Mouse (Mus musculus) gastrocnemius, adult 8-10 months (tissue): ENCODE data around the gene Car12. TPM values are rescaled to one million over a fixed set of nuclear protein-coding genes. Genes with fewer than 3 reads are reported as not detected.
"Not testable (repeated sequence)": the region's sequence is repeated elsewhere in the genome, so short reads cannot be mapped to it uniquely, and the experiment has no call there.

Experiments
- DNase-seq, 2 experiments: peaks; one replicate each; pipeline ENCODE4 v3.0.0; 2022; ENCODE audit warnings: low spot score in 2 of 2
- total RNA-seq, 4 experiments: library from RNA; stranded (reverse); gene quantifications; 2 replicates each; pipeline ENCODE4 v1.2.4; 2022

Gene Car12
- total RNA-seq, 4 experiments from 2014 or later = 0.10 to 0.31 TPM; not detected in 2

DNA sequence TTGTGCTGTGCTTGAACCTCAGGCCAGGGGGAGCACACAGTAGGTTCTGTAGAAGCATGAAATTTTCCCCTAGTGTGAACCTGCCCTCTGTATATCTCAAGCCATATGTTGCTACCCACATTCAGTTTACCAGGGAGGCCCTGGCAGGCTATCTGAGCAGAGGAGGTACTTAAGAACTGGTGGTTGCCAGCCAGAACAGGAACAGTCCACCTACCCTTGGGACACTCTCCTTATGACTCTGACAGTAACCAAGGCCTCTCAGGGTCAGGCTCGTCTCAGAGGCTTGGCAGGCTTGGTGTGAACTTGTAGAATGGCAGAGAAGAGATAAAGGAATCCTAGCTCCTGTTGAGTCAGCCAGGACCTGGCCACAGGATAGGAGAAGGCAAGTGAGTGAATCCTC lies 47.5 kb downstream of the Car12 start:
- no peak for DNase-seq

DNA sequence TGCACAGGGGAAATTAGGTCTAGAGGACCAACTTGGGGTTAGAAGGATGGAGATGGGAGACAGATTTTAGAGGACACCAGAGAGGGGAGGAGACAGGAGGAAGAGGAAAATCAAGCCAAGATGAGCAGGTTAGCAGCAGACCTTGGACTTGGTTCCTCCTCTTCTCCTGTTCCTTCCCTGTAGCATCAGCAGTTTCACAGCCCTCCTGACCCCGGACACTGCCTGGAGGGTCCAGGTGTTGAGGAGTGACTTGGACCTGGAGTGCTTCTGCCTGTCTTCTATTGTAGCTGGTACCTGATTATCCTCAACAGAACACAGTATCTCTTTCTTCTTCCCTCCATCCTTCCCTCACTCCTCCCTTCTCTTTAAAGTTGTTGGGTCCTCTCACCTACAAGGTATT lies 55.2 kb downstream of the Car12 start:
- no peak for DNase-seq

DNA sequence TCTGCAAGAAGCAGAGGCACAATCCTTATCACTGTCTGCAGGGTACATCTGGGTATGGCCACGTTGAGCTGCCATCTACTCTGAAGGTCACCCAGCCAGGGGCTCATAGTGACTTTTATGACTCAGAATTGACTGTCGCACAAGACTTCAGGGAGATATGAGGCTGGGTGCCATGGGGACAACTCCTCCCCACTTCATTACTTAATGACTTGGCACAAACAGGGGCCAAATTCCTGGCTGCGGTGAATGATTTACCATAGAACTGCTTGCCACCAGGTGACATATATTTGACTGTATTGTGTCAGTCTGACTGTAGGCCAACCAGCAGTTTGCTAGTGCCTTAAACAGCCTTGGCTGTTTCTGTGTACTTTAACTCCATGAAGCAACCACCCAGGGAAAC lies 55.8 kb downstream of the Car12 start:
- no peak for DNase-seq

DNA sequence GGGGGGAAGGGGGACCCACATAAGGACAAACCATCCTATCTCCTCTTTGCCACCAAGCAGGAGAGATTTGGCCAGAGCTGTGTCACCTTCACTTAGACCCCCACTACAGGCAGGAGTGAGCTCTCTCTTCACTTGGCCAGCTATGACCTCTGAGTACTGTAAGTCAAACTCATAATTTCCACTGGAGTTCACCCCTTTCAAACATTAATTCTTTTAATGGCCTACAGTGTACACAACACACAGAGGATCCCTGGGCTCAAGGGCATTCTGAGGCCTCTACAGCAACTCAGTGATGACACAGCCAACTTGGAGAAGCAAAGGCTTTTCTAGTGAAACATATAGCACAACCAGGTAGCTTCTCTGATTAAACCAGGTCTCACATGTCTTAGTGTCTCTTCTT lies 57.2 kb downstream of the Car12 start:
- no peak for DNase-seq

DNA sequence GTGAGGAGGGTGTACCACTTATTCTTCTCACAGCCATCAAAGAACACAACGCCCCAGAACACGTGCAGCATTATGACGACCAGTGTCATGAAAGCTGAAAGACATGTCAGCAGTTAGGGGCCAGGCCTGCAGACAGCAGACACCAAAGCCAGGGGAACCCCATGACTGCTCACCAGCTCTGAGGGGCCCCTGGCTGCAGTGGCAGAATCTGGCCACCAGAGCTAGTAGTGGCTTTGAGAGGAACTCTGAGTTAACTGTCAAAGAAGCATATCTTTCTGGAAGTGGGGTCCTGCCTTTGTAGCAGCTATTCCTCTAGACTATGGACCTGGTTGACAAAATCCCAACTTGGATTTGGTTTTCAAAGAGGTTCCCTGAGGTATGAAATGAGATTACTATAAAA lies 71.1 kb downstream of the Car12 start:
- not testable (repeated sequence) for DNase-seq

DNA sequence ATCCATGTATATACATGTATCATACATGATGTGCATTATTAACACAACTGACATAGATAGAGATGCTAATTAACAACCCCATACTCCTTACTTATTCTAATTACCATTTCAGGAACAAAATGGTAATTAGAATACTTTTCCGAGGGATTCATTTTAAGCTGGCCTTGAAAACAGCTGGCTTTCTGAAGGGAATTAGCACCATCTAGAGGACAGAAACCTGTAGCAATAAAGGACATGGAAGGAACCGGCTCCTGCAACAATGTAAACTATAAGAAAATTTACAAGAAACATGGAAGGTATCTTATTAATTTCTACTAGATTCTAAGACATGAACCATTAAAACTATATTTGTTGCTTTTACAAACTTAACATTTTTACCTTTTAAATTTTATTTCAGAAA lies 74.3 kb downstream of the Car12 start:
- DNase-seq = no peak

DNA sequence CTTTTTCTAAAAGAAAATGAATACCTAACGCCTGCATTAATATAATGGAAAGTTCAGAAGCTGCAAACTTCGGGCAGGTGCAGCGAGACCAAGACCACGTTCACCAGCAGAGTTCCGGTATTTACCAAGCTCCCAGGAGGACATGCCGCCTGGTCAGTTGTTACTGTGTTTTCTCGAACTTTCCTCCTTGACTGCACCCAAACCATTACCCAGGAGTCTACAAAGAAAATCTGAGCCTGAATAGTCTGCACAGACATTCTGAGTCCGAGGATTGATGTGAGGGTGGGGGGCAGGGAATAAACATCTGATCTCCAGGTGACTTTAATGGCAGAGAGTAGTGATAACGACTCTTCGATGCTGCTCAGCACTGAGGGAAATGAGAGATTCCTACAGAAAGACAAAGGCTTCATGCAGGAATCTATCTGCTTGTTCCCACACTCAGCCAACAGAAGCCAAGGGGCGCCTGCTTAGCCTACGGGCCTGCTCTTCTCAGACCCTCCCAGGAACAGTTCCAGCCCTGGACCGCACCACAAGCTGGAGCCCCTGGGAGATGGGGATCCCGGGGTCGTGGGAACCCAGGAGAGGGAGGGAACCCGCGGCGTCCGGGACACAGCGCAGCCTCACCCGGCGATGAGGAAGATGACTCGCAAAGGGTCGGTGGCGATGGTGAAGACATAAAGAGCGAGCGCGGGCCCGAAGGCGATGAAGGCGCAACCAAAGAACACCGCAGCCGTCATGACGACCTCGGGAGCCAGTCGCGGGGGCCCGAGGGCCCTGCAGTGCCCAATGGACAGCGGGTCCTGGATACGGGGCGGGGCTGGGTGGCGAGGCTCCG lies 81.4 kb downstream of the Car12 start:
- DNase-seq = no peak

DNA sequence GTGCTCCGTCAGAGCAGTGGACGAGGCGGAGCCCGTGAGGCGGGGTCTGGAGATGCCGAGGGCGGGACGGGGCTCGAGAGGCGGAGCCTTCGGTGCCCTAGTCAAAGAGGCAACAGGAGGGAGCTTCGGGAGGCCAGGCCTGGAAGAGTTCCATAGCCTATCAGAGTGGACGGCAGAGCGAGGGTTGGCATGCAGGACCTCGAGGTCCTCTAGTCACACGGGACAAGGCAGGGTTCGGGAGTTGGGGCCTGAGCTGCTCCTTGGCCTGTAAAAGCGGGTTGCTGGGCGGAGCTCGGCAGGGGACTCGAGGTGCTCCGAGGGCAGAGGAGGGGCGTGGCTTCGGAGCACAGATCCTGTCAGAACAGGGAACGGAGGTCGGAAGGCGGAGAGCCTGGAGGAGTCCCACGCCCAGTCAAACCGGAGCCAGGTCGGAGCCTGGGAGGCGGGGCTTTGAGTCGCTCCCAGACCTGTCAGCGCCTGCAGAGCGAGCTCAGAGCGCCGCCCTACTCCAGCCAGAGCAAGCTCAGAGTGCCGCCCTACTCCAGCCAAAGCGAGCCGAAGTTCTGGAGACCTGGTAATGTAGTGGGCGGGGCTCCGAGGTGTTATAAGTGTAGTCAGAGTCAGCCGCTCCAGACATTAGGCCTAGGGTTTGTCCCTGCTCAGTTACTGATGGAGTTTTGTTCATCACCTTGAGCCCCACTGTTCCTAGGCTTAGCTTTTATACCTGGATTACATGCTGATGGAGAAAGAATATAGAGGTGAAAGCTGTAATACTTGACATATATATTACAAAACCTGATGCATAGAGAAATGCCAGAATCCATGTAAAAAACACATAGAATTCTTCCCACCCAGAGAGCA lies 82.2 kb downstream of the Car12 start, which contains the start of gene Aph1b:
Gene Aph1b, minus strand, starts transcription at position 27 of the 861 bp plus-strand sequence.
- peak; percentile 96 to 97 for DNase-seq

DNA sequence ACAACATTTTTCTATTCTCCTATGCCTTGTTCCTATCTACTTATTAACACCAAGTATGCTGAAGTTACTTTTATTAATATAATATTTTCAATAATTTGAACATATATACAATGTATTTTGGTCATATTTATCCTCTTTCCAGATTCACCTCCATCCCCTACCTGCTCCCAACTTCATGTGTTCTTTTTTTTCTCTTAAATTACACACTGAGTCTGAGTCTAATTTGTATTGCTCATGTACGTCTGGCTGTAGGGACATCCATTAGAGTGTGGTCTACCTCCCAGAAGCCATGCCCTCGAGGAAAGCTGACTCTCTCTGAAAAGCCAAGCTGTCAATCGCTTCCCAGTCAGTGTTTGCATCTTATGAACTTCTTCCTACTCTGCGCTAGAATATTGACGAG lies 83.3 kb downstream of the Car12 start, which contains the start of gene Gm10647:
Gene Gm10647, plus strand, starts transcription at position 301 of the 400 bp plus-strand sequence.
- no peak for DNase-seq

DNA sequence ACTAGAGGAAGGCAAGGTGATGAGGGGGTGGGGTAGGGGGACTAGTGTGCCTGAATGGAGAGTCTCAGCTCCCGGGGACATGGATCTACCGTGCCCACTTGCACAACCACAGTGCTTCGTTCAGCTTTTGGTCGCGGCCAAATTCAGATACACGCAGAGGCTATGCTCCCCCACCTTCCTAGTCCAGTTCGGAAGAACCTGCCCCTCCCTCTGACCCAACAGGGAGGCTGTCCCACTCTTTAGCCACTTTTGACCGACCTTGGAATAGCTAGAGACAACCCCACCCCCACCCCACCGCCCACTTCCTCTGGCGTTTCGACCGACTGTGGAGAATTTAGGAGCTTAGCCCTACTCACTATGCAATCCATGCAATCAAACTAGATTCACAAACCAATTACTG lies 88.5 kb downstream of the Car12 start:
- no peak for DNase-seq

DNA sequence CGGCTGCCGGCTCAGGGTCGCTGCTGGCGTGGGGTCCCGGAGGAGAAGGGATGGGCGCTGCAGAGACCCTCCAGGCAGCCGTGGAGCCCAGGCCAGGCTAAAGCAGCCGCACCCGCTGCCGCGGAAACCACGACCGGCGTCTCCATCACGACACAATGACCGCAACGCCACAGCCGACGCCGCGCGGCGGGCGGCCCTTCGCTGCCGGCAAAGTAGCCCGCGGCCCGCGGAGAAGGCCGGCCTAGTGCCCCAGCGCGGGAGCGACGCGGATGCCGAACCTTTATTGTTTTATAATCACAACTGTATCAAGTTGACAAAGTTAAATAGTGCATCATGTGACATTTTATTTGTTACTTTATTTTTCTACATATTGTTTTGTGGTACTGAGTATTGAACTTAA lies 92.5 kb downstream of the Car12 start:
- DNase-seq = not testable (repeated sequence)

DNA sequence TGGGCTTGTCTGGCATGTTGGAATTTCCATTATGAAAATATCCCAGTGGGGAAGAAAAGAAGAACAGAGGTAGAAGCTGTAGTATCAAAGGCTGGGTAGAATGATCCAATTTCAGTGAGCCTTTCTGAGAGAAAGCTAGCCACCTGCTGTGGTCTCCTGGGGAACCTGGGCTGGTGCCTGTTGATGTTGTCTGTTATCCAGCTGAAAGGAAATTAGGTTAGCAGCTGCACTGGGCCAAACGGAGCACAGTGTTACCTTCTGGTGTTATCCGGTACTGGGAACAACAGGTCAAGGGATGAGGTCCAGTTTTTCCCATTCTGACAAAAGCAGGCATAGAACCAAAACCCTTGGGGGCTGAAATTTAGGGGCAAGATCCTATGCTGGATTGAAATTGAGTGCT lies 99.9 kb downstream of the Car12 start:
- no peak for DNase-seq

Other genes starting within 250 kb of the Car12 start
- gene Fbxl22, start 199.1 kb upstream of the Car12 start, total RNA-seq = 1 to 10 TPM; 1.7 to 2.6 (median 2.5) TPM
- gene Usp3, start 120.5 kb upstream of the Car12 start, total RNA-seq = 10 to 100 TPM; 11.4 to 20.8 (median 13.5) TPM
- 1 to 10 TPM; 1.3 to 4.6 (median 2.2) TPM for gene Aph1b, start 81.8 kb downstream of the Car12 start, total RNA-seq
- gene Gm10647, start 83.4 kb downstream of the Car12 start, total RNA-seq = under 1 TPM in 1 of 4 experiments, not detected in 3; 0.13 TPM
- gene Aph1c, start 121.0 kb downstream of the Car12 start, total RNA-seq = 1 to 10 TPM in 2 of 4 experiments, under 1 TPM in 2; 0.34 to 1.9 (median 1.3) TPM
- 1 to 10 TPM; 5.1 to 6.4 (median 5.8) TPM for gene Rab8b, start 206.0 kb downstream of the Car12 start, total RNA-seq
- gene Rps27l, start 232.4 kb downstream of the Car12 start, total RNA-seq = 100 to 1,000 TPM; 223 to 268 (median 240) TPM